Mouse (Mus musculus): Measurements from ENCODE around the gene Hcn1.

The Hcn1 gene

GRCm38 (mm10) chr13:117602181-117602580 lies at the start of gene Hcn1:
Gene Hcn1, plus strand, starts transcription at chr13:117602320.
- DNase-seq (ENCODE audit: low spot score in 2 of 2), result peak; percentile 54 to 75

GRCm38 (mm10) chr13:117567251-117567650 lies 34.9 kb upstream of the Hcn1 start:
- peak; percentile 20 to 35 for DNase-seq (ENCODE audit: low spot score in 2 of 2)

- DNase-seq (ENCODE audit: low spot score in 2 of 2), result no peak
Measured at GRCm38 (mm10) chr13:117571747-117572146, 30.4 kb upstream of the Hcn1 start.

- DNase-seq (ENCODE audit: low spot score in 2 of 2), result no peak
Measured at GRCm38 (mm10) chr13:117594494-117595182, 7.5 kb upstream of the Hcn1 start.

- DNase-seq (ENCODE audit: low spot score in 2 of 2), result no peak
Measured at GRCm38 (mm10) chr13:117595183-117595532, 7.0 kb upstream of the Hcn1 start.

- no peak for DNase-seq (ENCODE audit: low spot score in 2 of 2)
Measured at GRCm38 (mm10) chr13:117601331-117601965, 672 bp upstream of the Hcn1 start.

- peak in 1 of 2 experiments; percentile 15 for DNase-seq (ENCODE audit: low spot score in 2 of 2)
Measured at GRCm38 (mm10) chr13:117602617-117603358, 668 bp downstream of the Hcn1 start.

- DNase-seq (ENCODE audit: low spot score in 2 of 2), result no peak
Measured at GRCm38 (mm10) chr13:117603421-117603820, 1.3 kb downstream of the Hcn1 start.

GRCm38 (mm10) chr13:117604073-117604472 lies 2.0 kb downstream of the Hcn1 start:
- DNase-seq (ENCODE audit: low spot score in 2 of 2), result no peak

- no peak for DNase-seq (ENCODE audit: low spot score in 2 of 2)
Measured at GRCm38 (mm10) chr13:117604971-117605750, 3.0 kb downstream of the Hcn1 start.

GRCm38 (mm10) chr13:117611881-117612280 lies 9.8 kb downstream of the Hcn1 start:
- no peak for DNase-seq (ENCODE audit: low spot score in 2 of 2)

- no peak for DNase-seq (ENCODE audit: low spot score in 2 of 2)
Measured at GRCm38 (mm10) chr13:117619544-117619943, 17.4 kb downstream of the Hcn1 start.

- DNase-seq (ENCODE audit: low spot score in 2 of 2), result no peak
Measured at GRCm38 (mm10) chr13:117657501-117657900, 55.4 kb downstream of the Hcn1 start.

GRCm38 (mm10) chr13:117658414-117659175 lies 56.5 kb downstream of the Hcn1 start:
- DNase-seq (ENCODE audit: low spot score in 2 of 2), result no peak

GRCm38 (mm10) chr13:117659511-117659910 lies 57.4 kb downstream of the Hcn1 start:
- peak; percentile 45 to 62 for DNase-seq (ENCODE audit: low spot score in 2 of 2)

GRCm38 (mm10) chr13:117662661-117663060 lies 60.5 kb downstream of the Hcn1 start:
- no peak for DNase-seq (ENCODE audit: low spot score in 2 of 2)

- no peak for DNase-seq (ENCODE audit: low spot score in 2 of 2)
Measured at GRCm38 (mm10) chr13:117669303-117669702, 67.2 kb downstream of the Hcn1 start.

GRCm38 (mm10) chr13:117671851-117672250 lies 69.7 kb downstream of the Hcn1 start:
- DNase-seq (ENCODE audit: low spot score in 2 of 2), result no peak

- no peak for DNase-seq (ENCODE audit: low spot score in 2 of 2)
Measured at GRCm38 (mm10) chr13:117676418-117676817, 74.3 kb downstream of the Hcn1 start.

- no peak for DNase-seq (ENCODE audit: low spot score in 2 of 2)
Measured at GRCm38 (mm10) chr13:117687670-117688069, 85.5 kb downstream of the Hcn1 start.

- no peak for DNase-seq (ENCODE audit: low spot score in 2 of 2)
Measured at GRCm38 (mm10) chr13:117694729-117695332, 92.7 kb downstream of the Hcn1 start.
